Mouse (Mus musculus): Measurements from ENCODE around the gene P2rx3. TPM values are rescaled to one million over a fixed set of nuclear protein-coding genes. Genes with fewer than 3 reads are reported as not detected.

The P2rx3 gene
- polyA plus RNA-seq, 1 experiment from 2014 or later = 6.2 TPM

DNA sequence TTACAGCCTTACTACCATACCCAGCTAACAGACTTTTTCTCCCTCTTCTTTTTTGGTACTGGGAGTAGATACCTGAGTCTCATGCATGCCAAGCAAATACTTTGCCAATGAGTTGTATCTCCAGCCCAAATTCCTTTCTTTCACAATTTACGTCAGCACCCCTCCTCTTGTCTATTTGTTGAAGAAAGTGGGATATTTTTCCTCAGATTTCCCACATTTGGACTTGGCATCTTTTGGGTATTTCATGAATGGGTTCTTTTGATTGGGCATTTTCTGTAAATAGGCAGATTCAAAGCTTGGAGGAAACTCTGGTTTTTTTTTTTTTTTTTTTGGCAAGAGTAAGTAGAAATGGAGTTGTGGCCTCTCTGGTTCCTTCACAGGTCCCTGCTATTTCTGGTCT is 85.0 kb downstream of the P2rx3 start:
- WGBS = 88% methylated on average over 1 of the region's 1 CpGs
- H3K4me3 ChIP-seq (ENCODE audit: low read depth, low read length) = no peak overlapping the region
- no peak overlapping the region for H3K4me2 ChIP-seq (ENCODE audit: low read depth, low read length)
- no peaks in the 10 kb centered on the region for H3K4me1 ChIP-seq (ENCODE audit: control insufficient read depth, insufficient read depth, low read length)
- no peak overlapping the region for H3K9ac ChIP-seq (replicated peaks; ENCODE audit: low read length)
- ATAC-seq (replicated peaks; ENCODE audit: insufficient number of reproducible peaks, low FRiP score, low TSS enrichment, low read depth) (no peak), DNase-seq (ENCODE audit: low spot score) (no peak)
- no peaks in the 10 kb centered on the region; the same call in none of the 2 replicates for H3K36me3 ChIP-seq (replicated peaks; ENCODE audit: control insufficient read depth, insufficient read depth, low read depth, low read length)
- H3K9me3 ChIP-seq (replicated peaks; ENCODE audit: control insufficient read depth, low read length) = no peaks in the 10 kb centered on the region
- no peak overlapping the region for H3K27ac ChIP-seq (replicated peaks; ENCODE audit: low read depth, low read length)
- H3K27me3 ChIP-seq (ENCODE audit: control insufficient read depth, insufficient read depth, low read length) = no peaks in the 10 kb centered on the region

GRCm38 (mm10) chr2:84951027-84951426 is 86.2 kb downstream of the P2rx3 start:
- ATAC-seq (replicated peaks; ENCODE audit: insufficient number of reproducible peaks, low FRiP score, low TSS enrichment, low read depth) (no peak), DNase-seq (ENCODE audit: low spot score) (no peak)
- Histone ChIP-seq H3K27ac (replicated peaks; ENCODE audit: low read depth, low read length) (no peak overlapping the region), H3K9me3 (replicated peaks; ENCODE audit: control insufficient read depth, low read length) (no peaks in the 10 kb centered on the region), H3K27me3 (ENCODE audit: control insufficient read depth, insufficient read depth, low read length) (no peaks in the 10 kb centered on the region), H3K9ac (replicated peaks; ENCODE audit: low read length) (no peak overlapping the region), H3K4me2 (ENCODE audit: low read depth, low read length) (no peak overlapping the region), H3K36me3 (replicated peaks; ENCODE audit: control insufficient read depth, insufficient read depth, low read depth, low read length) (no peaks in the 10 kb centered on the region; the same call in 1 of the 2 replicates), H3K4me3 (ENCODE audit: low read depth, low read length) (no peak overlapping the region), H3K4me1 (ENCODE audit: control insufficient read depth, insufficient read depth, low read length) (no peaks in the 10 kb centered on the region)
- 94% methylated on average over 8 of the region's 8 CpGs for WGBS

- no peak overlapping the region for H3K27ac ChIP-seq (replicated peaks; ENCODE audit: low read depth, low read length)
- no peaks in the 10 kb centered on the region for H3K9me3 ChIP-seq (replicated peaks; ENCODE audit: control insufficient read depth, low read length)
- no peak overlapping the region for H3K4me3 ChIP-seq (ENCODE audit: low read depth, low read length)
- H3K9ac ChIP-seq (replicated peaks; ENCODE audit: low read length) = no peak overlapping the region
- 92% methylated on average over 2 of the region's 2 CpGs for WGBS
- no peak overlapping the region for H3K4me2 ChIP-seq (ENCODE audit: low read depth, low read length)
- H3K36me3 ChIP-seq (replicated peaks; ENCODE audit: control insufficient read depth, insufficient read depth, low read depth, low read length) = no peaks in the 10 kb centered on the region; the same call in 1 of the 2 replicates
- H3K4me1 ChIP-seq (ENCODE audit: control insufficient read depth, insufficient read depth, low read length) = no peaks in the 10 kb centered on the region
- no peaks in the 10 kb centered on the region for H3K27me3 ChIP-seq (ENCODE audit: control insufficient read depth, insufficient read depth, low read length)
- ATAC-seq (replicated peaks; ENCODE audit: insufficient number of reproducible peaks, low FRiP score, low TSS enrichment, low read depth) (no peak), DNase-seq (ENCODE audit: low spot score) (no peak)
Measured at GRCm38 (mm10) chr2:84948721-84949120, 88.5 kb downstream of the P2rx3 start.

Other genes starting within 250 kb of the P2rx3 start
- gene Ube2l6, start 238.6 kb downstream of the P2rx3 start, polyA plus RNA-seq (2014; fragmentation: Nextera tagmentation; extraction: Ambion mirVana) = 30.6 and 36.1 TPM in 2 replicates
- gene Smtnl1, start 214.8 kb downstream of the P2rx3 start, polyA plus RNA-seq (2014; fragmentation: Nextera tagmentation; extraction: Ambion mirVana) = 0.11 and 0.20 TPM in 2 replicates
- 45.9 and 50.0 TPM in 2 replicates for gene Timm10, start 210.5 kb downstream of the P2rx3 start, polyA plus RNA-seq (2014; fragmentation: Nextera tagmentation; extraction: Ambion mirVana)
- 23.1 and 28.0 TPM in 2 replicates for gene Slc43a1, start 198.6 kb downstream of the P2rx3 start, polyA plus RNA-seq (2014; fragmentation: Nextera tagmentation; extraction: Ambion mirVana)
- 2.4 and 3.2 TPM in 2 replicates for gene Rtn4rl2, start 150.8 kb downstream of the P2rx3 start, polyA plus RNA-seq (2014; fragmentation: Nextera tagmentation; extraction: Ambion mirVana)
- 37.2 and 38.9 TPM in 2 replicates for gene Slc43a3, start 100.9 kb downstream of the P2rx3 start, polyA plus RNA-seq (2014; fragmentation: Nextera tagmentation; extraction: Ambion mirVana)
- gene Prg2, start 57.0 kb downstream of the P2rx3 start, polyA plus RNA-seq (2014; fragmentation: Nextera tagmentation; extraction: Ambion mirVana) = 0.60 and 0.78 TPM in 2 replicates
- gene Prg3, start 49.2 kb downstream of the P2rx3 start, polyA plus RNA-seq (2014; fragmentation: Nextera tagmentation; extraction: Ambion mirVana) = not detected in 2 replicates
- 409 TPM in 2 replicates for gene Ssrp1, start 228 bp downstream of the P2rx3 start, polyA plus RNA-seq (2014; fragmentation: Nextera tagmentation; extraction: Ambion mirVana)
- gene Tnks1bp1, start 10.6 kb upstream of the P2rx3 start, polyA plus RNA-seq (2014; fragmentation: Nextera tagmentation; extraction: Ambion mirVana) = 9.3 and 12.2 TPM in 2 replicates
- gene Aplnr, start 98.8 kb upstream of the P2rx3 start, polyA plus RNA-seq (2014; fragmentation: Nextera tagmentation; extraction: Ambion mirVana) = 35.6 and 41.0 TPM in 2 replicates
- gene Lrrc55, start 159.7 kb upstream of the P2rx3 start, polyA plus RNA-seq (2014; fragmentation: Nextera tagmentation; extraction: Ambion mirVana) = 1.0 and 1.4 TPM in 2 replicates